In genomic region chr10:78324556-78325164, GRCm38 (mm10) we compare ENCODE assay signal across 13 mouse cellular contexts. TPM values are rescaled to one million over a fixed set of nuclear protein-coding genes. Genes with fewer than 3 reads are reported as not detected.
A peak's percentile ranks its signal among the peaks of the same experiment; 100 is the strongest.
DNase-seq lines count a peak whose midpoint lies in the region; ATAC-seq and TF ChIP-seq lines count a peak whose summit lies in the region.
"Had no signal": no experiment of that assay in that cellular context is flagged by ENCODE, and none has a peak within 500 bp of the region (broad histone marks: within the 10 kb centered on the region; RNA-seq: fewer than 3 reads in every experiment).

No protein-coding gene starts in this region.

- TF ChIP-seq CTCF in layer of hippocampus, adult 2 months (conservative IDR thresholded peaks at IDR 0.05), result no peak
- TF ChIP-seq CTCF in kidney, postnatal 0 days (IDR thresholded peaks at IDR 0.05; ENCODE audit: low read depth), result no peak
- TF ChIP-seq CTCF in stomach, postnatal 0 days (IDR thresholded peaks at IDR 0.05; ENCODE audit: low read depth), result no peak

- no peak overlapping the region for H3K4me3 ChIP-seq in layer of hippocampus, adult 2 months
- no peak overlapping the region for H3K4me3 ChIP-seq in kidney, postnatal 0 days (replicated peaks; ENCODE audit: low read depth, low read length)
- H3K4me3 ChIP-seq in stomach, postnatal 0 days (ENCODE audit: low read depth, low read length), result no peak overlapping the region
- H3K4me3 ChIP-seq in midbrain, embryonic 15.5 days, result no peak overlapping the region
- H3K4me3 ChIP-seq: forebrain, embryonic 10.5 days; limb, embryonic 13.5 days had no signal

- no peaks in the 10 kb centered on the region for H3K27me3 ChIP-seq in kidney, postnatal 0 days (ENCODE audit: insufficient read depth, low read length)
- H3K27me3 ChIP-seq in stomach, postnatal 0 days (ENCODE audit: control insufficient read depth, insufficient read depth, low read length), result no peaks in the 10 kb centered on the region
- no peaks in the 10 kb centered on the region for H3K27me3 ChIP-seq in midbrain, embryonic 15.5 days (replicated peaks)
- H3K27me3 ChIP-seq: CH12.LX; limb, embryonic 13.5 days had no signal

- no peaks in the 10 kb centered on the region; the same call in 1 of the 2 replicates for H3K36me3 ChIP-seq in kidney, postnatal 0 days (ENCODE audit: insufficient read depth, low read length)
- no peaks in the 10 kb centered on the region for H3K36me3 ChIP-seq in stomach, postnatal 0 days (ENCODE audit: control insufficient read depth, insufficient read depth, low read length)
- H3K36me3 ChIP-seq in midbrain, embryonic 15.5 days (replicated peaks), result 0 out of 2 replicates have a peak, but pooled peaks cover 5% of the 10 kb centered on the region

- 83% methylated on average over 6 of the region's 6 CpGs for WGBS in kidney, postnatal 0 days
- 80% methylated on average over 6 of the region's 6 CpGs for WGBS in stomach, postnatal 0 days
- 91% methylated on average over 6 of the region's 6 CpGs for WGBS in midbrain, embryonic 15.5 days

- peak; percentile 48 for ATAC-seq in kidney, postnatal 0 days (replicated peaks; ENCODE audit: low FRiP score, low read depth)
- 0 out of 2 replicates have a peak, but pooled peaks have one; percentile 19 for ATAC-seq in stomach, postnatal 0 days (ENCODE audit: low FRiP score, low TSS enrichment)
- no peak for ATAC-seq in midbrain, embryonic 15.5 days (replicated peaks)

- no peak overlapping the region for H3K4me2 ChIP-seq in kidney, postnatal 0 days (ENCODE audit: low read length)
- H3K4me2 ChIP-seq in stomach, postnatal 0 days (replicated peaks; ENCODE audit: low read depth), result no peak overlapping the region
- H3K4me2 ChIP-seq in midbrain, embryonic 15.5 days, result no peak overlapping the region
- H3K4me2 ChIP-seq: limb, embryonic 13.5 days had no signal

- H3K4me1 ChIP-seq in kidney, postnatal 0 days (replicated peaks; ENCODE audit: insufficient read depth, low read length), result peaks cover 7% of the 10 kb centered on the region; the same call in 1 of the 2 replicates
- H3K4me1 ChIP-seq in stomach, postnatal 0 days (replicated peaks; ENCODE audit: control insufficient read depth, insufficient read depth), result no peaks in the 10 kb centered on the region
- H3K4me1 ChIP-seq in midbrain, embryonic 15.5 days, result no peaks in the 10 kb centered on the region; the same call in 1 of the 2 replicates

- no peaks in the 10 kb centered on the region for H3K9me3 ChIP-seq in kidney, postnatal 0 days (replicated peaks; ENCODE audit: low read length)
- H3K9me3 ChIP-seq in stomach, postnatal 0 days (ENCODE audit: control insufficient read depth, low read length), result no peaks in the 10 kb centered on the region
- H3K9me3 ChIP-seq in midbrain, embryonic 15.5 days, result no peaks in the 10 kb centered on the region
- H3K9me3 ChIP-seq: forebrain, embryonic 10.5 days; limb, embryonic 13.5 days had no signal

- no peak for DNase-seq in layer of hippocampus, adult 2 months (ENCODE audit: low spot score in 2 of 2)
- DNase-seq in layer of hippocampus, adult 11-12 months (ENCODE audit: low spot score), result no peak
- peak; percentile 78 to 82 for DNase-seq in cerebellum, postnatal 10 days
- DNase-seq in kidney, postnatal 0 days (ENCODE audit: low spot score), result no peak
- no peak for DNase-seq in stomach, postnatal 0 days (ENCODE audit: low spot score)
- no peak for DNase-seq in urinary bladder, postnatal 14 days (ENCODE audit: low spot score)
- DNase-seq: layer of hippocampus, adult 9-11 months; lung, postnatal 4 days; right cerebral cortex, postnatal 4 days had no signal

- TF ChIP-seq EP300 in stomach, postnatal 0 days (optimal IDR thresholded peaks at IDR 0.05), result no peak

- peak overlapping the region; percentile 88; the same call in 1 of the 2 replicates for H3K27ac ChIP-seq in layer of hippocampus, adult 2 months
- H3K27ac ChIP-seq in kidney, postnatal 0 days, result no peak overlapping the region
- H3K27ac ChIP-seq in stomach, postnatal 0 days (replicated peaks), result no peak overlapping the region
- H3K27ac ChIP-seq in midbrain, embryonic 15.5 days, result no peak overlapping the region
- H3K27ac ChIP-seq: forebrain, embryonic 10.5 days; limb, embryonic 13.5 days had no signal

- no peak overlapping the region for H3K9ac ChIP-seq in kidney, postnatal 0 days (ENCODE audit: low read depth, low read length)
- H3K9ac ChIP-seq in stomach, postnatal 0 days (ENCODE audit: low read length), result no peak overlapping the region
- H3K9ac ChIP-seq in midbrain, embryonic 15.5 days, result no peak overlapping the region
- H3K9ac ChIP-seq: limb, embryonic 13.5 days had no signal

RNA-seq across cellular contexts. Expression of gene Agpat3, which starts 27.6 kb away (rescaled TPM):
- 100 to 1,000 TPM; 207 to 216 TPM for total RNA-seq in layer of hippocampus, adult 2 months (2021)
- polyA plus RNA-seq in kidney, postnatal 0 days (2015; fragmentation: Nextera tagmentation; extraction: Ambion mirVana), result 140 and 144 TPM in 2 replicates
- polyA plus RNA-seq in stomach, postnatal 0 days (2015; fragmentation: Nextera tagmentation; extraction: Ambion mirVana), result 69.9 and 71.5 TPM in 2 replicates
- polyA plus RNA-seq in midbrain, embryonic 15.5 days (2015; fragmentation: Nextera tagmentation; extraction: Ambion mirVana), result 73.4 and 77.7 TPM in 2 replicates

Comparison
In these comparisons a context has a peak if more than half of its experiments do, and no peak if none do; other contexts are left out.
1. DNase-seq: peak in cerebellum, postnatal 10 days (2 of 2); none in layer of hippocampus, adult 2 months (0 of 2), layer of hippocampus, adult 11-12 months (single experiment), kidney, postnatal 0 days (single experiment), stomach, postnatal 0 days (single experiment) and urinary bladder, postnatal 14 days (single experiment).